Mouse (Mus musculus): ENCODE data around the gene Nckap1l.

DNA sequence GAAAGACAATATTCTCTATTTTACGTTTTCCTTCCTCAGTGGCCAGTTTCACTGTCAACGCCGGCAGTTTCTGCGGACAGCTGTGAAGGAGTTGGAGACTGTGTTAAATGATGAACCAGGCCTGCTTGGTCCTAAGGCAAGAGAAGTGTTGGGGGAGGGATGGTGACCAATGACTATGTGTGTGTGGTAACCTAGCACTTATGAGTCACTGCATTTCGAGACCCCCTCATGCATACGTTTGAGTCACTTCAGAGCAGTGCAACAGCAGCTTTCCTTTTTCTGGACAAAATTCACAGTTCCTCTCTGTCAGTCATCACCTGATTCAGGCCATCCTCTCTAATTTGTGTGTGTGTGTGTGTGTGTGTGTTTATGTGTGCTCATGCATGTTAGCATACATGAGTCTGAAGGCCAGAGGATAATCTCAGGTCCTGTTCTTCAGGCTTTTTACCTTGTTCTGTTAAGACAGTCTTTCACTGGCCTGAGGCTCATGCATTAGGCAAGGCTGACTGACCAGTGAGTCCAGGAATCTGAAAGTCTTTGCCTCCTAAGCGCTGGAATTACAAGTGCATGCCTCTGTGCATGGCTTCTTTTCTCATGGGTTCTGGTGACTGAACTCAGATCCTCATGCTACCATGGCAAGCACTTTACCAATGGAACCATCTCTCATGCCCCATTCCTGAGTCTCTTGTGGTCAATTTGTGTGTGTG, 18.0 kb downstream of the Nckap1l start:
- TF ChIP-seq POLR2A (IDR thresholded peaks at IDR 0.05; ENCODE audit: control insufficient read depth, extremely low read depth, insufficient read depth, low read length, poor library complexity) (no peak), CTCF (IDR thresholded peaks at IDR 0.05; ENCODE audit: borderline replicate concordance, control insufficient read depth, extremely low read depth, insufficient read depth, low read length, poor library complexity) (no peak)
